Mouse (Mus musculus) ES-E14 (cell line): Measurements from ENCODE around the gene Plac8. TPM values are rescaled to one million over a fixed set of nuclear protein-coding genes. Genes with fewer than 3 reads are reported as not detected.

Experiments used
- DNase-seq: peaks from one replicate; pipeline ENCODE4 v3.0.0-alpha.2; 2013; ENCODE audit warnings: low read depth, low spot score
- H3K27ac ChIP-seq: 2 replicates; pipeline ENCODE4 v1.5.1; 2012; ENCODE audit warnings: low read depth, mild to moderate bottlenecking, low read length, moderate library complexity, mixed read lengths; ENCODE audit not compliant: poor library complexity, insufficient read depth, severe bottlenecking
- H3K36me3 ChIP-seq: 2 replicates; pipeline ENCODE4 v1.6.1; 2012; ENCODE audit warnings: mild to moderate bottlenecking, low read length, moderate library complexity, mixed read lengths; ENCODE audit not compliant: control insufficient read depth, poor library complexity, insufficient read depth, severe bottlenecking
- H3K4me1 ChIP-seq, 2 experiments: fragments of 150-350 bp in 1 of 2; sonication (generic) in 1 of 2; 2 replicates each; pipeline ENCODE4 v1.6.1; 2012; ENCODE audit warnings: low read length in 2 of 2, mild to moderate bottlenecking in 1 of 2, mixed read lengths in 1 of 2; ENCODE audit not compliant: control insufficient read depth in 2 of 2, insufficient read depth in 2 of 2, poor library complexity in 1 of 2
- H3K4me3 ChIP-seq, 2 experiments: fragments of 150-350 bp in 1 of 2; sonication (generic) in 1 of 2; 2 replicates each; pipeline ENCODE4 v1.5.1; 2012; ENCODE audit warnings: low read length in 2 of 2, low read depth in 1 of 2, mild to moderate bottlenecking in 1 of 2, mixed read lengths in 1 of 2; ENCODE audit not compliant: insufficient read depth in 1 of 2, poor library complexity in 1 of 2, severe bottlenecking in 1 of 2
- H3K9ac ChIP-seq: 2 replicates; pipeline ENCODE4 v1.6.1; 2012; ENCODE audit warnings: low read depth, mild to moderate bottlenecking, low read length, mixed read lengths; ENCODE audit not compliant: poor library complexity, insufficient read depth, severe bottlenecking
- H3K9me3 ChIP-seq: fragments of 150-350 bp; sonication (generic); 2 replicates; pipeline ENCODE4 v1.6.1; 2012; ENCODE audit warnings: low read depth, mild to moderate bottlenecking, low read length; ENCODE audit not compliant: control insufficient read depth, insufficient read depth
- CHD2 ChIP-seq: IDR thresholded peaks from 2 replicates; pipeline ENCODE4 v1.6.1; 2014; ENCODE audit warnings: mild to moderate bottlenecking, low read depth, low read length, inconsistent platforms
- HCFC1 ChIP-seq: IDR thresholded peaks from 2 replicates; pipeline ENCODE4 v1.6.1; 2012; ENCODE audit warnings: low read length, inconsistent platforms, borderline replicate concordance; ENCODE audit not compliant: insufficient read depth
- MAFK ChIP-seq: IDR thresholded peaks from 2 replicates; pipeline ENCODE4 v1.6.1; 2014; ENCODE audit warnings: mild to moderate bottlenecking, low read depth, low read length, inconsistent platforms; ENCODE audit not compliant: insufficient read depth
- ZC3H11A ChIP-seq: IDR thresholded peaks from 2 replicates; pipeline ENCODE4 v1.6.1; 2012; ENCODE audit warnings: low read depth, mild to moderate bottlenecking, inconsistent platforms, low read length, borderline replicate concordance
- ZNF384 ChIP-seq: IDR thresholded peaks from 2 replicates; pipeline ENCODE4 v1.6.1; 2012; ENCODE audit warnings: low read depth, low read length, inconsistent platforms
- in situ Hi-C, 2 experiments: fragments of 600-800 bp; cut with MboI; formaldehyde crosslinking; loops; one replicate each; pipeline ENCODE4 v1.15.1; 2025; ENCODE audit warnings: low sequenced_read_pairs in 2 of 2, inconsistent platforms in 1 of 2; ENCODE audit not compliant: unreplicated experiment in 2 of 2
- total RNA-seq: library from RNA; depleted of rRNA; stranded (reverse); fragments of 300-350 nt; gene quantifications from 2 replicates; pipeline ENCODE4 v1.2.3, GENCODE M21; 2012

The Plac8 gene
- total RNA-seq, 1 experiment: 28.1 TPM

- in situ Hi-C loops: no loop called here
- no peaks in the 10 kb centered on the region for H3K36me3 ChIP-seq
- no peak overlapping the region for H3K27ac ChIP-seq
- H3K9ac ChIP-seq: no peak overlapping the region
- H3K4me1 ChIP-seq: peaks cover 4 to 10% of the 10 kb centered on the region in 2 experiments; a peak in 1 of 4 replicates
- no peak overlapping the region for H3K4me3 ChIP-seq
- TF ChIP-seq HCFC1: no peak
- TF ChIP-seq MAFK: no peak
- TF ChIP-seq CHD2: no peak
- TF ChIP-seq ZNF384: no peak
- no peak for TF ChIP-seq ZC3H11A
- DNase-seq: no peak
- no peaks in the 10 kb centered on the region for H3K9me3 ChIP-seq
Measured at GRCm38 (mm10) chr5:100568177-100568576, 3.9 kb downstream of the Plac8 start.

GRCm38 (mm10) chr5:100567258-100568032, 4.6 kb downstream of the Plac8 start:
- in situ Hi-C loops: no loop called here
- Histone ChIP-seq H3K9ac (no peak overlapping the region), H3K4me3 (no peak overlapping the region), H3K36me3 (no peaks in the 10 kb centered on the region), H3K9me3 (no peaks in the 10 kb centered on the region), H3K27ac (no peak overlapping the region), H3K4me1 (peaks cover 4 to 9% of the 10 kb centered on the region in 2 experiments; a peak in 1 of 4 replicates)
- TF ChIP-seq MAFK (no peak), HCFC1 (no peak), CHD2 (no peak)
- DNase-seq: no peak

GRCm38 (mm10) chr5:100566798-100567197, 5.2 kb downstream of the Plac8 start:
- no peak overlapping the region for H3K9ac ChIP-seq
- no peak overlapping the region for H3K27ac ChIP-seq
- in situ Hi-C loops: no loop called here
- no peak for TF ChIP-seq ZNF384
- no peak for TF ChIP-seq CHD2
- no peak for TF ChIP-seq ZC3H11A
- no peak for TF ChIP-seq MAFK
- no peak for TF ChIP-seq HCFC1
- H3K9me3 ChIP-seq: no peaks in the 10 kb centered on the region
- no peaks in the 10 kb centered on the region for H3K36me3 ChIP-seq
- H3K4me1 ChIP-seq: peaks cover 4 to 8% of the 10 kb centered on the region in 2 experiments; a peak in 1 of 4 replicates
- H3K4me3 ChIP-seq: no peak overlapping the region
- DNase-seq: no peak

GRCm38 (mm10) chr5:100562702-100563101, 9.3 kb downstream of the Plac8 start:
- no peak for DNase-seq
- no peaks in the 10 kb centered on the region for H3K4me1 ChIP-seq
- no peaks in the 10 kb centered on the region for H3K36me3 ChIP-seq
- no peaks in the 10 kb centered on the region for H3K9me3 ChIP-seq
- no peak for TF ChIP-seq CHD2
- no peak for TF ChIP-seq ZNF384
- TF ChIP-seq HCFC1: no peak
- no peak for TF ChIP-seq MAFK
- TF ChIP-seq ZC3H11A: no peak
- no peak overlapping the region for H3K27ac ChIP-seq
- in situ Hi-C loops: no loop called here
- H3K9ac ChIP-seq: no peak overlapping the region
- H3K4me3 ChIP-seq: no peak overlapping the region

- no peaks in the 10 kb centered on the region for H3K4me1 ChIP-seq
- H3K36me3 ChIP-seq: no peaks in the 10 kb centered on the region
- no peak for DNase-seq
- in situ Hi-C loops: no loop called here
- no peak overlapping the region for H3K27ac ChIP-seq
- no peak overlapping the region for H3K9ac ChIP-seq
- H3K9me3 ChIP-seq: no peaks in the 10 kb centered on the region
- TF ChIP-seq HCFC1: no peak
- TF ChIP-seq MAFK: no peak
- no peak for TF ChIP-seq CHD2
- H3K4me3 ChIP-seq: no peak overlapping the region
Measured at GRCm38 (mm10) chr5:100559357-100559756, 12.7 kb downstream of the Plac8 start.
